Mouse (Mus musculus) adrenal gland, postnatal 10 days (tissue): ENCODE measurements around the gene Gnb3. TPM values are rescaled to one million over a fixed set of nuclear protein-coding genes. Genes with fewer than 3 reads are reported as not detected.
"Not testable (repeated sequence)": the region's sequence is repeated elsewhere in the genome, so short reads cannot be mapped to it uniquely, and the experiment has no call there.

Source experiments
- DNase-seq: peaks from one replicate; pipeline ENCODE4 v3.0.0; 2021; ENCODE audit warnings: mixed read lengths
- total RNA-seq, 2 experiments: library from RNA; stranded (reverse); gene quantifications; 2 replicates each; pipeline ENCODE4 v1.2.3; 2021

Gene Gnb3
- total RNA-seq, 2 experiments from 2014 or later, result 7.5 to 9.7 TPM

GRCm38 (mm10) chr6:124857840-124858530 is 17.9 kb upstream of the Gnb3 start:
- DNase-seq, result no peak

DNA sequence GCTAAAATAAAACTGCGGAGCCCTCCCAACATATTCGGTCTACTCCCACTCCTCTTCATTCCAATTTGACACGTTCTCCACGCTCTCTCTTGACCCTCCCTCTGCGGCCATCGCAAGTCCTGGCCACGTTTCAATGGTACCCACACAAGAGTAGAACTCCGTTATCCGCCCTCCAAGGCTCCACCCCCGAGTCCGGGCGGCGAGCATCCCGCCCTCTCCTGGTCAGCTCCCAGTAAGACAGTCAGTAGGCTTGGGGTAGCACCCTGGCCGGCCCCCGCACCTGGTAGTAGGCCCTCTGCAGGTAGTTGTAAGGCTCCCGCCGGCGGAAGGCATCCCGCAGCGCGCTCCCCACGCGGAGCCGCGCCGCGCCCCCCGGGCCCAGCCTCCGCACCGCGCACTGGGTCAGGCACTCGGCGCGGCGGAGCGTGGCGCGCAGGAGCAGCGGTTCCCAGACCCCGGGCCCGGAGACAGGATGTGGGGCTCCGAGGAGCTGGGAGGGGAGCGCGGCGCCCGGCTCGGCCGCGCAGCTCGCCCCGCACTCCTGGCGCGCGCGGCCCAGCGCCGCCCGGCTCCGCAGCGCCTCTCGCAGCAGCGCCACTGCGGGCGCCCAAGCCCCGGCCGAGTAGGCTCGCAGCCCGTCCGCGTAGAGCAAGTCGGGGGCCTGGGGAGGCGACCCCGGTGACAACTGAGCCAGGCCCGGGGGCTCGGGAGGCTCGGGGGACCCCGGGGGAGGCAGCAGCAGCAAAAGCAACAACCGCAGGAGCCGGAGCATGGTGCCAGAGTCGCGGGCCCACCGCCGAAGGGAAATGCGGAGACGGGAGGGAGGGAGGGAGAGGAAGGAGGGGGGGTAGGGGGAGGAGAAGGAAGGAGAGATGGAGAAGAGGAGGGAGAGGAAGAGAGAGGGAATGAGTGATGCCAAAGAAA is 17.1 kb upstream of the Gnb3 start, which contains the start of gene P3h3:
Gene P3h3 (minus strand): TSS at position 837 of the 924 bp plus-strand sequence.
- peak; percentile 87 for DNase-seq

DNA sequence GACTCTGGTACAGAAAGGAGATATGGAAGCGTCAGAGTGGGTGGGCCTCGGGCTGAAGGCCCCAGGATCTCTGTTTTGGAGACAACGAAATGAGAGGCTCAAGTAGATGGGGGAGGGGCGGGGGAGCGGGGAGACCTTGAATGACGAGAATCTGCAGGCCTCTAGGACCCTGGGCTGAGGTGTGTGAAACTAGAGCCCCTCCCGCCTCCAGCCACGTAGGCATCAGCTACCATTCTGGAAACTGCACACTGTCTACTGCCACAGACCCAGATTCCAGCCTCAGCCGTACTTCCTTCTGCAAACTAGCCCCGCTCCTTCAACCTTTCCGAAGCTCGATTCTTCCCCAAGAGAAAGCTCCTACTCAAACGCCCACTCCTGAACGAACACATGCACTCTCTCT is 16.2 kb upstream of the Gnb3 start:
- no peak for DNase-seq

- DNase-seq, result no peak
These were observed 14.6 kb upstream of the Gnb3 start for GRCm38 (mm10) chr6:124854647-124855046.

- no peak for DNase-seq
These were observed 10.5 kb upstream of the Gnb3 start for GRCm38 (mm10) chr6:124850535-124850934.

- peak; percentile 95 for DNase-seq
These were observed 7.2 kb upstream of the Gnb3 start for GRCm38 (mm10) chr6:124847305-124847704.

- peak; percentile 48 for DNase-seq
These were observed 270 bp downstream of the Gnb3 start for GRCm38 (mm10) chr6:124839805-124840204.

DNA sequence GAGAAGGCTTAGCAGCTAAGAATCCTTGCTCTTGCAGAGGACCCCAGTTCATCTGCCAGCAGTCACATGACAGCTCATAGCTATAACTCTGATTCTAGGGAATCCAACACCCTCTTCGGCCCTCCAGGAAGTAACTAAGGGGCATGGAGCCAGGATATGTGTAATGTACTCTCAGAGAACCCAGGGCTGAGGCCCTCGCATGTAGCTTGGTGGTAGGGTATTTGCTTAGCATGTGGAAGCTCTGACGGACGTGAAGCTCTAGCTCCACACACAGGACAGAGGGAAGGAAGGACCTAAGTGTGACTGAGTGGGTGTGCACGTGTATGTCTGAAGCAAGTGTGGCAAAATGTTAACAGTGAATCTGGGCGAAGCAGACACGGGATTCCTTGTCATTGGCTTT is 3.7 kb downstream of the Gnb3 start:
- DNase-seq, result no peak

DNA sequence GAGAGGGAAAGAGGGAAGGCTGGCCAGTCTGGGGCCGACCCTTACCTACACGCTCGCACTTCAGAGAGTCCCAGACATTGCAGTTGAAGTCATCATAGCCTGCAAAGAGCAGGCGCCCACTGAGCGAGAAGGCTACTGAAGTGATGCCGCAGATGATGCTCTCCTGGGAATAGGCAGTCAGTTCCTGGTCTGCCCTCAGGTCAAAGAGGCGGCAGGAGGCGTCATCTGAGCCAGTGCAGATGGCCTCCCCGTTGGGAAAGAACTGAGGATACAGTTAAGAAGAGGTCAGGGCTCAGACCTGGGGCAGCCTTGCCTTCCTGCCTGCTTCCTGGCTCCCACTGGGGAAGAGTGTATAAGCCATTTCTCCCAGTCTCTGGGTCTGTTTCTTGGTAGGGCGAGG is 4.5 kb downstream of the Gnb3 start:
- no peak for DNase-seq

DNA sequence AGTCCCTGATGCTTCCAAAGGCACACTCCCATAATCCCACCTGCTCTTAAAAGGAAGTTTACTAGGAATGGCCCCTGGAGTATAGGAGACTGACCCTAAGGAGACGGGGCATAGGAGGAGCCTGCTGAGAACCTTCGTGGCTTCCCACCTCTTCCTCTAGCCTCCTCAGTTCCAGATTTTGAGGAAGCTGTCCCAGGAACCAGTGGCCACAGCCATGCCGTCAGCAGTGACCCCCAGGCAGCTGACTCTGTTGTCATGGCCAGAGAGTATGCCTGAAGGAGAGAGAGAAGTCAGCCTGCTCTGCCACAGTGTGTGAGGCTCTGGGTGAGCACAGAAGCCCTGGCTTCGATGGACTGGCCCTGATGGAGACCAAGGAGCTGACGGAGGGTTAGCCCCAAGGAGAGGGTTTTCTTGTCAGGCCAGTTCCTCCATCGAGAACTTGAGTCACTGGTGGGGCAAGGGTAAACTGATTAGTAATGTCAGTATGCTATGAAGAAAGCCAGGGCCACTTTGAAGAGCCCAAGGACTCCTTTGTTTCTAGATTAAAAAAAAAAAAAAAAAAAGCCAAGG is 5.5 kb downstream of the Gnb3 start:
- no peak for DNase-seq

DNA sequence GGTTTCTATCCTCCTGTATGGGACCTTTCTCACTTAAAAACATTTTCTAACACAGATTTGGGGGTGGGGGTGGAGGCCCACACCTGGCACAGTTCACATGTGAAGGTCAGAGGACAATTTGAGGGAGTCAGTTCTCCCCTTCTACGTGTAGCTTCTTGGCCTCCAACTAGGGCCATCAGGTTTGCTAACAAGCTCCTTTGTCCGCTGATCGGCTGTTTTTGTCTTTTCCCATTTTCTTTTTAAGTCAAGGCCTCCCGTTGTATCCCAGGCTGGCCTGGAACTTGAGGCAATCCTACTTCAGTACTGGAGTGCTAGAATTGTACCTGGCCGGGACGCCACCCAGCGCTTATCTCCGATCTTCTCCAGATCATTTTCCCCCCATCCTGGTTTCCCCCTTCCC is 8.4 kb downstream of the Gnb3 start:
- no peak for DNase-seq

DNA sequence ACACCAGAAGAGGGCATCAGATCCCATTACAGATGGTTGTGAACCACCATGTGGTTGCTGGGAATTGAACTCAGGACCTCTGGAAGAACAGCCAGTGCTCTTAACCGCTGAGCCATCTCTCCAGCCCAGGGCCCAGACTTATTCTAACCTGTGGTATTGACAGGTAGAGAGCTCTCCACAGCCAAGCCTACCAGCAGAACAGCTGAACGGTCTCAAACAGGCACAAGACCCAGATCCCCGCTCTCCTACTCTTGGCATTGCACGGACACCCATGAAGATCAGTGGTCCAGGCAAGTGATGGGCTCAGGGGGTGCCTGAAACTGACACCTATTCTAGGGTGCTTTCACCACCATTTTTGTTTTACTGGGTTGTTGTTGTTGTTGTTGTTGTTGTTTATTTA is 8.9 kb downstream of the Gnb3 start:
- not testable (repeated sequence) for DNase-seq

- DNase-seq, result peak; percentile 95
These were observed 10.0 kb downstream of the Gnb3 start for GRCm38 (mm10) chr6:124829799-124830700.

- DNase-seq, result peak; percentile 98
These were observed 10.9 kb downstream of the Gnb3 start, which contains the start of the genes Usp5 and Cdca3 for GRCm38 (mm10) chr6:124828868-124829798. Gene Usp5 (minus strand): TSS chr6:124829484. Gene Cdca3 (plus strand): TSS chr6:124829547.

DNA sequence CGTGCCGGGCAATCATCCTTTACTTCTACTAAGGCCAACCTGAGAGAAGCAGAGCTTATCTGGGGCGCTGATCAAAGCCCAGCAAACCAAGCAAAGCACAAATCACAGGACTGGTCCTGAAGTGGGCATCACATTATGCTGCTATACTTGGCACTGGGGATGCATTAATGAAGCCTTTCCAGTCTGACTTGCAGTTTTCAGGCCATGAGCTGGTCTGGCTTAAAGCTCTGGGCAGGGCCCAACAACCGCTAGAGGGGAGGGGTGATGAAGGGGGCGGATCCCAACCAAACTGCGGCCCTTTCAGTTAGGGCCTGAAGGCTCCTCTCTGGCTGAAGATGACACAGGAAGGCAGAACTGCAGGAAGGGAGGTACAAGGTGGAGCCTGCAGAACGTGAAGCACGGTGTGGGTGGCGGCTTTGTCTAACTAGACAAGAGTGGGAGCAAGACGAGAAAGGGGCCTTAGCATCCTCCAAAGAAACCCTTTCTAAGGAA is 11.9 kb downstream of the Gnb3 start:
- peak; percentile 71 for DNase-seq

GRCm38 (mm10) chr6:124822049-124822448 is 18.0 kb downstream of the Gnb3 start:
- no peak for DNase-seq

- DNase-seq, result no peak
These were observed 19.2 kb downstream of the Gnb3 start for GRCm38 (mm10) chr6:124820891-124821290.

DNA sequence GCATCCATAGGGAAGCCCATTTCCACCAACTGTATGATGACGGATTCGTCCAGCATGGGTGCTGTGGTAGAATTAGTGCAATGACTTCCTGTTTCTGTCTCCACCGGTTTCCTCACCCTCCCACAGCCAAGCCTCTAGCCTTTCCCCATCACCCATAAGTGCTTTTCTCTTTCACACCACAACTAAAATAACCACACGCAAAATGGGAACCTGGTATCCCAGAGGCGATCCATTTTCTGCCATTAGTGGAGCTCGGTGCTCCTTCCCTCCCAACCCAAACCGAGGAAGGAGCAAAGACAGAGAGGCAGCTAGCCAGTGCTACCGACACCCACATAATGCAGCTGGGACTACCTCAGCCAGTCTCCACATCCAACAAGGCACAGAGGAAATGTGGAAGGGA is 22.1 kb downstream of the Gnb3 start:
- no peak for DNase-seq

DNA sequence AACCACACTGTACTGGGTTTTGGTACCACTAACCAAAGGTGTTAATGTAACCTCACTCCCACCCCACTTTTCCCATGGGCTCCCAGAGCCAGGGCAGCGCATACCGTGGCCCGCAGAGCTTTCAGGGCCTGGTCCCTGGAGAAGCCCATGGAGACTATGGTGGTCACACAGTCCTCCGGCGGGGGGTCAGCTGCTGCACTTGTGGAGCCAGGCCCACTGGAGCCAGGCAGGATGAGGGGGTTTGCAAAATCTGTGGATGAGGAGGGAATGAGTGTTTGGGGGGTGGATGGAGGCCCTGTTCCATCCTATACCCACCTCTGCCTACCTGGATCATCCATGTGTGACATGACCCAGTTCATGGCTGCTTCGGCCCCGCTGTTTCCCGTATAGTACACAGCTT is 22.5 kb downstream of the Gnb3 start:
- no peak for DNase-seq

- DNase-seq, result no peak
These were observed 22.9 kb downstream of the Gnb3 start for GRCm38 (mm10) chr6:124817125-124817524.
